Mouse (Mus musculus): ENCODE measurements around the gene Taz.

- TF ChIP-seq CTCF (IDR thresholded peaks at IDR 0.05; ENCODE audit: extremely low read depth, insufficient read depth, insufficient read length, insufficient replicate concordance) (no peak), POLR2A (IDR thresholded peaks at IDR 0.05; ENCODE audit: low read depth, low read length) (no peak)
These were observed 8.0 kb upstream of the Taz start for GRCm38 (mm10) chrX:74273422-74274322.

Data from spleen, adult 2 months (tissue).